Mouse (Mus musculus) adrenal gland (tissue): ENCODE results near the gene Shc1.
"Not testable (repeated sequence)": the region's sequence is repeated elsewhere in the genome, so short reads cannot be mapped to it uniquely, and the experiment has no call there.

ENCODE experiments used
- intact Hi-C: fragments of 180-260 bp; cut with DNase I; formaldehyde crosslinking; loops from one replicate; pipeline ENCODE4 v1.15.1; 2025

The Shc1 gene

DNA sequence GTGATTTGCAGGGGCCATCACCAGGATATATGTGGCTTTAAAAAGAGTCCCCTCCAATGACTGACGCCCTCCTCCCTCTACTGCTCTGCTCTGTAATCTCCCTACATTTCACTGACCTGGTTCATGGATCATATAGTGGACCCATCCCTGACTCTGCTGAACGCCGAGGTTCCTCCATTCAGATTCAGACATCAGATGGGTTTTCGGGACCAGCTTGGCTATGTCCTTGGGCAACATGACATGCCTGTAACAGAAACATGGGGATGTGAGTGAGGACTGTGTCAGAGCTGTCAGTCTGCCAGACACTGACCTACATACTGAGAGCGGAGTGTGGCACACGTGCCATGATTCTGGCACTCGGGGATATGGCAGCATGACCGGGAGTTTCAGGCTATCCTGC is 2.1 kb upstream of the Shc1 start:
- intact Hi-C loops: no loop called here

- intact Hi-C loops: no loop called here
These were observed 1.1 kb upstream of the Shc1 start for GRCm38 (mm10) chr3:89417131-89417530.

DNA sequence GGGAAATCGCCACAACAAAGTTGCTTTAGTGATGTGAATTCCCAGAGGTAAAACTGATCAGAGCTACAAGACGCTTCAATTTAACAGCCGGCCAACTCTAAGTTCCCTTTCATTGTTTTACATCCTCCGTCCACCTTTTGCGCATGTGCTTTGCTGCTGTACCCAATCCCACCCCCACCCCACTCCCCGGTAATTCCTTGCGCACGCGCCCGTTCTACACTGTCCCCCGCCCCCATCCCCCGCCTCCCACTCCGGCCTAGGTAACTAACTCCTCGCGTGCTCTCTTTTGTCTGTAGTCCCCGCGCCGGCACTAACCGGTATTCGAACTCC is 438 bp upstream of the Shc1 start:
- intact Hi-C loops: no loop called here

- intact Hi-C loops: no loop called here
These were observed 613 bp downstream of the Shc1 start for GRCm38 (mm10) chr3:89418861-89419250.

- intact Hi-C loops: no loop called here
These were observed 1.3 kb downstream of the Shc1 start for GRCm38 (mm10) chr3:89419571-89419970.

GRCm38 (mm10) chr3:89419981-89420380 is 1.7 kb downstream of the Shc1 start:
- intact Hi-C loops: no loop called here

DNA sequence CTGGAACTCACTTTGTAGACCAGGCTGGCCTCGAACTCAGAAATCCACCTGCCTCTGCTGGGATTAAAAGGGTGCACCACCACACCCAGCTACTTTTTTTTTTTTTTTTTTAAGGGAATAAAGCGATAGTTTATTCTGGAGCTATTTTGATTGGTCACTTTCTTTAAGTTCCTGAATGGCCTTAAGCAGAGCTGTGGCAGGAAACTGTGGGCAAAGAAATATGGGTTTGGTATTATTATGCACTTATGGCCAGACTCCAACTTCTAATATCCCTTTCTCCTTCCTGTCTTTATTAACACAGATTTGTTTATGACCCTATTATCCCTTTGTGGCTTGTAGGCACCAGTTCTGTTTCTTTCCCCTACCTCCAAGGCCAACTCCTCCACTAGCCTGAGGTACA is 2.2 kb downstream of the Shc1 start:
- intact Hi-C loops: no loop called here

GRCm38 (mm10) chr3:89421002-89421774 is 2.9 kb downstream of the Shc1 start:
- intact Hi-C loops: no loop called here

GRCm38 (mm10) chr3:89421810-89422473 is 3.7 kb downstream of the Shc1 start:
- intact Hi-C loops: no loop called here

DNA sequence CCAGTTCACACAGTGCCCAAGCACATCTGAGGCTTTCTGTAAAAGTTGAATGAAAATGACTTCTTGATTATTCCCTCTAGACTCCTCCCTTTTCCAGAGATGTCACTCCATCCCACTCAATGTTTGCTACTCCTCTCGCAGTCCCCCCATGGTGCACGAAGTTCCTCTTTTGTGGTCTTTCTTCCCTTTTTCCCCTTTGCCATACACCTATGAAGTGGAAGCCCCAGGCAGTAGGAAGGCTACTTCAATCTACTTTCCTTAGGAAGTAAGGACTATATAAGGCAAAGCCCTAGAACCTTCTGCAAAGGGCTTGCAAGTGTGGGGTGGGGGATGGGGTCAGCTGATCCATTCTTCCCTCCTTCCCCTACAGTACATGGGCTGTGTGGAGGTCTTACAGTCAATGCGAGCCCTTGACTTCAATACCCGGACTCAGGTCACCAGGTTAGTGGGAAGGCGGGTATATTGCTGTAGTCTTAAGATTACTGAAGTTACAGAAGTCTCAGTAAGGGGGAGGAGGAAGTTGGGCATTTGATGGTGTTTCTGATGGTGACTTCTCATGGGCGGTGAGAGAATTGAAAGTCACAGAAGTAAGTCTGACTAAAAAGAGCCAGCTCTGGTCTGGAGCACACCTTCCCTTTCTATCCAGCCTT is 4.4 kb downstream of the Shc1 start:
- intact Hi-C loops: no loop called here

DNA sequence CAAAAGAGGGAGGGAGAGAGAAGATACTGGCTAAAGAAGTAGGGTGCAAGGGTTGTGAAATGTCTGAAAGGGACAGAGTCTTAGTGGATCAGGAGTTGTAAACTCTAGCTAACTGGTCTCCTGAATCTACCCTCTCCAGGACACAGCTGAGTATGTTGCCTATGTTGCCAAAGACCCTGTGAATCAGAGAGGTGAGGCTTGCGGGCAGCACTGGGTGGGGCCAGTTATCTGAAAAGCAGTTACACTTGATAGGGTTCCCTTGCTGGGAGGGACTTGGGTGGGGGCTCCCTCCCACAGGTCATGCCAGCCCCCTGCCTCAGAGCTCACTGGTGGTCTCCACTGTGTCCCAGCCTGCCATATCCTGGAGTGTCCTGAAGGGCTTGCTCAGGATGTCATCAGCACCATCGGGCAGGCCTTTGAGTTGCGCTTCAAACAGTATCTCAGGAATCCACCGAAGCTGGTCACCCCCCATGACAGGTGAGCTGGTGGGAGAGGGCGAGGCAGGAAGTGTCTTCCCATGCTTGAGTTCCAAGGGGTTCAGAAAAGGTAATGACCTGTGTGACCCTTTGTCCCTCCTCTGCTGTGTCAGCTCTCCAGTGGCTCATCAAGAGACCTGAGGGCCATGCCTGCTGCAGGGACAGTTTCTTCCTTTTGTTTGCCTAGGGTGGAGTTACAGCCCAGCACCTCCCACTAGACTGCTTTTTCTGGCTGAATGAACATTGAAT is 6.3 kb downstream of the Shc1 start:
- intact Hi-C loops: no loop called here

- intact Hi-C loops: no loop called here
These were observed 6.9 kb downstream of the Shc1 start for GRCm38 (mm10) chr3:89425141-89425525.

GRCm38 (mm10) chr3:89425876-89426275 is 7.6 kb downstream of the Shc1 start:
- intact Hi-C loops: no loop called here

DNA sequence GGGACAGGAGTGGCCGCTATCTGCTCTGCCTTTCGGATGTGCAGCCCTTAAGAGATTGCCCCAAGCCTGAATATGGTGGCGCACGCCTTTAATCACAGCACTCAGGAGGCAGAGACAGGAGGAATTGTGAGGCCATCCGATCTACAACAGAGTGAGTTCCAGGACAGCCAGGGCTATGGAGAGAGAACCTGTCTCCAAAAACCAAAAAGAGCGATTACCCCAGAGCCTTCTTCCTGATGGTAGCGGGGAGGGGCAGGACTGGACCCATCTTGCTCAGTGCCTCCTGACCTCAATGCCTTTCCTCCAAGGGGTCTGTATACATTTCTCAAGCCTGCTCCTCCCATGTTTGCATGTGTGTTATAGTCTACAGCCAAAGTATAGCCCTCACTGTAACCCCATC is 10.8 kb downstream of the Shc1 start:
- intact Hi-C loops: not testable (repeated sequence)

GRCm38 (mm10) chr3:89430171-89431159 is 12.2 kb downstream of the Shc1 start, which contains the start of gene Pygo2:
TSS of gene Pygo2 (plus strand) at chr3:89430214.
- intact Hi-C loops: no loop called here

DNA sequence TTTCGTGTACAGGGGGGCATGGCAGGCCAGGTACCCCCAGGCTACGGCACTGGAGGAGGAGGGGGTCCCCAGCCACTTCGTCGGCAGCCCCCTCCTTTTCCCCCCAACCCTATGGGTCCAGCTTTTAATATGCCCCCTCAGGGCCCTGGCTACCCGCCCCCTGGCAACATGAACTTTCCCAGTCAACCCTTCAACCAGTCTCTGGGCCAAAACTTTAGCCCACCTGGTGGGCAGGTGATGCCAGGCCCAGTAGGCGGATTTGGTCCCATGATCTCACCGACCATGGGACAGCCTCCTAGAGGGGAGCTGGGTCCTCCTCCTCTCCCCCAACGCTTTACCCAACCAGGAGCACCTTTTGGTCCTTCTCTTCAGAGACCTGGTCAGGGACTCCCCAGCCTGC is 14.4 kb downstream of the Shc1 start:
- intact Hi-C loops: no loop called here

- intact Hi-C loops: no loop called here
These were observed 16.3 kb downstream of the Shc1 start for GRCm38 (mm10) chr3:89434532-89434931.

DNA sequence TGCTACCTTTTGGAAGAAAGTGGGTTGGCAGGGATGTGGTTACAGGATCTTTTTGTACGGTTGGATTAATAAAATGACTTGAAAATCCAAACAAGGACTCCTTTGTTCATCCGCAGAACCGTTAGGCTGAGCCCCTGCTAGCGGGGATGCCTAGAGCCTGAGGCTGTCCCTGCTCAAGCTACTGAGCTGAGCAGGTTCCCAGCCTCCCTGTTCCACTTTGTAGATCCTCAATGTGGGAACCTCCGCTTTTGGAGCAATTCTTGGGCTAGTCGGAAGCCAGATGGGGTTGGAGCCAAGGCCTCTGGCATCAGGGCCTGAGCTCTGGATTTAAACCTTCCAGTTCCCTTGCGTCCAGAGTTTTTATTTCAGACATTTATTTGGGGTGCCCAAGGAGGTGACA is 16.8 kb downstream of the Shc1 start:
- intact Hi-C loops: no loop called here

DNA sequence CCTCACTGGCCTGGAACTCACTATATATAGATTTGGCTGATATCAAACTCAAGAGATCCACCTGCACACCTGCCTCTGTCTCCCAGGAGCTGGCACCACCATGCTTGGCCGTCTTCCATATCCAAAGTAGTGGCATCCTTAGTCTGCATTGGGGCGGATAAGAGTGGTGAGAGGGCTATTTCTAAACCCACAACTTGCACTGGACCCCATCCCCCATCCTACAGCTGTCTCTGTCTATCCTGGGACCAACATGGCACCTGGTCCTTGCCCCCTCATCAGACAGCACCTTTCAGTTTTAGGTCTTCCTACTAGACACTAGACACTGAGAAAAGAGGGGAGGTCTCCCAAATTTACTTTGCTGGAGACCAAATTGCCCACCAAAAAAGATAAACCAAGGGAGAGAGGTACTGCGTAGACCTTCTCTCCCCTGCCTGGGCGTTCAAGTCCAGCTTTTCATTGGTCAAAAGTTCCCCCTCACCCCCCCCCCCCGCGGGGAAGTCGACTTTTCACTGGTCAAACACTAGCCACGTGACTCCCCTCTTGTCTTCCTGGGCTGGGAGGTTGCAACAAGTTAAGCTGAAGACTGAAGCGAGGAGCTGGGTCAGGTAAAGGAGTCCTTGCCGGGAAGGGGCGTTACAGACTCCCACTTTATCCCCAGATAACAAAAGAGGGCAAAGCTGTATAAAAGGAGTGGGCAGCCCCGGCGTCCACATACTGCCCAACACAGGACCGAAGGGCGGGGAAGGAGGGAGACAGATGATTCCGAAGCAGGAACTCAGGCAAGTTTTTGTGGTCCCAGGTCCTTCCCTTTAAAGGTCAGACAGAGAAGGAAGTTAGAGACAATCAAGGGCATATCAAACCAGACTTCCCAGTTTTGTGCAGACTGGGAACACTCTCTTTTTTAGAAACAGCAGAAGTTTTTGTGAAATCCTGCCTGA is 18.2 kb downstream of the Shc1 start, which contains the start of gene Pbxip1:
Pbxip1 (plus strand) TSS at position 531 of the 938 bp plus-strand sequence.
- intact Hi-C loops: no loop called here
